Mouse (Mus musculus): ENCODE measurements around the gene Tex50. TPM values are rescaled to one million over a fixed set of nuclear protein-coding genes. Genes with fewer than 3 reads are reported as not detected.
"Not testable (repeated sequence)": the region's sequence is repeated elsewhere in the genome, so short reads cannot be mapped to it uniquely, and the experiment has no call there.

Tex50 gene
- total and polyA plus RNA-seq, 2 experiments from 2014 or later, result 0.25 TPM; not detected in 1

GRCm38 (mm10) chr1:161182386-161182785, 23.3 kb upstream of the Tex50 start:
- no peak for TF ChIP-seq CTCF (IDR thresholded peaks at IDR 0.05; ENCODE audit: low read depth)
- ATAC-seq, result no peak
- H3K36me3 ChIP-seq (ENCODE audit: insufficient read depth, low read length), result no peaks in the 10 kb centered on the region
- 86% methylated on average over 9 of the region's 9 CpGs for WGBS
- no peaks in the 10 kb centered on the region for H3K9me3 ChIP-seq (ENCODE audit: low read length)
- DNase-seq (ENCODE audit: low spot score), result no peak
- no peaks in the 10 kb centered on the region for H3K4me1 ChIP-seq (ENCODE audit: insufficient read depth, low read length)
- no peaks in the 10 kb centered on the region for H3K27me3 ChIP-seq (ENCODE audit: insufficient read depth, low read length)
- no peak overlapping the region for H3K9ac ChIP-seq (replicated peaks; ENCODE audit: low read length)
- H3K27ac ChIP-seq, result no peak overlapping the region
- no peak overlapping the region for H3K4me3 ChIP-seq (ENCODE audit: low read length)
- no peak overlapping the region for H3K4me2 ChIP-seq (ENCODE audit: low read depth, low read length)

- no peak overlapping the region for H3K27ac ChIP-seq
- no peaks in the 10 kb centered on the region for H3K27me3 ChIP-seq (ENCODE audit: insufficient read depth, low read length)
- H3K9me3 ChIP-seq (ENCODE audit: low read length), result no peaks in the 10 kb centered on the region
- no peak overlapping the region for H3K4me3 ChIP-seq (ENCODE audit: low read length)
- DNase-seq (ENCODE audit: low spot score) (peak; percentile 38), ATAC-seq (no peak)
- no peaks in the 10 kb centered on the region for H3K36me3 ChIP-seq (ENCODE audit: insufficient read depth, low read length)
- no peaks in the 10 kb centered on the region for H3K4me1 ChIP-seq (ENCODE audit: insufficient read depth, low read length)
- TF ChIP-seq CTCF (IDR thresholded peaks at IDR 0.05; ENCODE audit: low read depth), result peak; percentile 64
- no peak overlapping the region for H3K9ac ChIP-seq (replicated peaks; ENCODE audit: low read length)
- no peak overlapping the region for H3K4me2 ChIP-seq (ENCODE audit: low read depth, low read length)
- 55% methylated on average over 8 of the region's 8 CpGs for WGBS
Measured at GRCm38 (mm10) chr1:161180674-161181073, 21.6 kb upstream of the Tex50 start.

- DNase-seq (ENCODE audit: low spot score) (peak; percentile 82), ATAC-seq (peak; percentile 96)
- H3K36me3 ChIP-seq (ENCODE audit: insufficient read depth, low read length), result no peaks in the 10 kb centered on the region
- peak overlapping the region; percentile 53 for H3K4me3 ChIP-seq (ENCODE audit: low read length)
- H3K27me3 ChIP-seq (ENCODE audit: insufficient read depth, low read length), result no peaks in the 10 kb centered on the region
- H3K4me2 ChIP-seq (ENCODE audit: low read depth, low read length), result peak overlapping the region; percentile 75
- under 1% methylated on average over 40 of the region's 40 CpGs for WGBS
- no peaks in the 10 kb centered on the region for H3K4me1 ChIP-seq (ENCODE audit: insufficient read depth, low read length)
- H3K9ac ChIP-seq (replicated peaks; ENCODE audit: low read length), result peak overlapping the region; percentile 45; the same call in 1 of the 2 replicates
- no peaks in the 10 kb centered on the region for H3K9me3 ChIP-seq (ENCODE audit: low read length)
- TF ChIP-seq CTCF (IDR thresholded peaks at IDR 0.05; ENCODE audit: low read depth), result peak; percentile 70
- H3K27ac ChIP-seq, result no peak overlapping the region
Measured at GRCm38 (mm10) chr1:161170651-161171050, 11.5 kb upstream of the Tex50 start.

- TF ChIP-seq CTCF (IDR thresholded peaks at IDR 0.05; ENCODE audit: low read depth), result no peak
- H3K27me3 ChIP-seq (ENCODE audit: insufficient read depth, low read length), result no peaks in the 10 kb centered on the region
- no peaks in the 10 kb centered on the region for H3K36me3 ChIP-seq (ENCODE audit: insufficient read depth, low read length)
- no peaks in the 10 kb centered on the region for H3K9me3 ChIP-seq (ENCODE audit: low read length)
- ATAC-seq (no peak), DNase-seq (ENCODE audit: low spot score) (no peak)
- no peak overlapping the region for H3K4me3 ChIP-seq (ENCODE audit: low read length)
- H3K4me1 ChIP-seq (ENCODE audit: insufficient read depth, low read length), result no peaks in the 10 kb centered on the region
- H3K4me2 ChIP-seq (ENCODE audit: low read depth, low read length), result no peak overlapping the region
- 68% methylated on average over 4 of the region's 4 CpGs for WGBS
- H3K27ac ChIP-seq, result no peak overlapping the region
- H3K9ac ChIP-seq (replicated peaks; ENCODE audit: low read length), result no peak overlapping the region
Measured at GRCm38 (mm10) chr1:161160266-161160665, 1.2 kb upstream of the Tex50 start.

GRCm38 (mm10) chr1:161156546-161156945, 2.6 kb downstream of the Tex50 start:
- 86% methylated on average over 10 of the region's 10 CpGs for WGBS

GRCm38 (mm10) chr1:161151098-161151497, 8.0 kb downstream of the Tex50 start:
- no peaks in the 10 kb centered on the region for H3K36me3 ChIP-seq (ENCODE audit: insufficient read depth, low read length)
- H3K27ac ChIP-seq, result no peak overlapping the region
- H3K9me3 ChIP-seq (ENCODE audit: low read length), result no peaks in the 10 kb centered on the region
- H3K9ac ChIP-seq (replicated peaks; ENCODE audit: low read length), result no peak overlapping the region
- H3K4me2 ChIP-seq (ENCODE audit: low read depth, low read length), result no peak overlapping the region
- H3K27me3 ChIP-seq (ENCODE audit: insufficient read depth, low read length), result no peaks in the 10 kb centered on the region
- no peak overlapping the region for H3K4me3 ChIP-seq (ENCODE audit: low read length)
- no peaks in the 10 kb centered on the region for H3K4me1 ChIP-seq (ENCODE audit: insufficient read depth, low read length)
- 70% methylated on average over 6 of the region's 6 CpGs for WGBS
- no peak for TF ChIP-seq CTCF (IDR thresholded peaks at IDR 0.05; ENCODE audit: low read depth)
- no peak for ATAC-seq
- no peak for DNase-seq (ENCODE audit: low spot score)

More at GRCm38 (mm10) chr1:161156546-161156945, 2.6 kb downstream of the Tex50 start:
- no peaks in the 10 kb centered on the region for H3K4me1 ChIP-seq (ENCODE audit: insufficient read depth, low read length)
- ATAC-seq (no peak), DNase-seq (ENCODE audit: low spot score) (no peak)
- H3K4me2 ChIP-seq (ENCODE audit: low read depth, low read length), result no peak overlapping the region
- H3K9ac ChIP-seq (replicated peaks; ENCODE audit: low read length), result no peak overlapping the region
- no peaks in the 10 kb centered on the region for H3K9me3 ChIP-seq (ENCODE audit: low read length)
- no peak overlapping the region for H3K4me3 ChIP-seq (ENCODE audit: low read length)
- no peak for TF ChIP-seq CTCF (IDR thresholded peaks at IDR 0.05; ENCODE audit: low read depth)
- H3K36me3 ChIP-seq (ENCODE audit: insufficient read depth, low read length), result no peaks in the 10 kb centered on the region
- no peaks in the 10 kb centered on the region for H3K27me3 ChIP-seq (ENCODE audit: insufficient read depth, low read length)
- H3K27ac ChIP-seq, result no peak overlapping the region

GRCm38 (mm10) chr1:161147888-161148287, 11.2 kb downstream of the Tex50 start:
- no peaks in the 10 kb centered on the region for H3K9me3 ChIP-seq (ENCODE audit: low read length)
- no peak for ATAC-seq
- H3K36me3 ChIP-seq (ENCODE audit: insufficient read depth, low read length), result no peaks in the 10 kb centered on the region
- H3K4me2 ChIP-seq (ENCODE audit: low read depth, low read length), result no peak overlapping the region
- DNase-seq (ENCODE audit: low spot score), result no peak
- no peak for TF ChIP-seq CTCF (IDR thresholded peaks at IDR 0.05; ENCODE audit: low read depth)
- H3K4me1 ChIP-seq (ENCODE audit: insufficient read depth, low read length), result no peaks in the 10 kb centered on the region
- 82% methylated on average over 2 of the region's 2 CpGs for WGBS
- no peak overlapping the region for H3K27ac ChIP-seq
- H3K4me3 ChIP-seq (ENCODE audit: low read length), result no peak overlapping the region
- H3K9ac ChIP-seq (replicated peaks; ENCODE audit: low read length), result no peak overlapping the region
- no peaks in the 10 kb centered on the region for H3K27me3 ChIP-seq (ENCODE audit: insufficient read depth, low read length)

- not testable (repeated sequence) for H3K4me2 ChIP-seq (ENCODE audit: low read depth, low read length); H3K9me3 ChIP-seq (ENCODE audit: low read length); H3K4me1 ChIP-seq (ENCODE audit: insufficient read depth, low read length); H3K27me3 ChIP-seq (ENCODE audit: insufficient read depth, low read length); H3K36me3 ChIP-seq (ENCODE audit: insufficient read depth, low read length); H3K9ac ChIP-seq (replicated peaks; ENCODE audit: low read length); H3K4me3 ChIP-seq (ENCODE audit: low read length); H3K27ac ChIP-seq; DNase-seq (ENCODE audit: low spot score); ATAC-seq
- 87% methylated on average over 8 of the region's 8 CpGs for WGBS
Measured at GRCm38 (mm10) chr1:161145611-161146010, 13.5 kb downstream of the Tex50 start.

All from hindbrain, postnatal 0 days (tissue).